Mouse (Mus musculus) CH12.LX (cell line): Measurements from ENCODE around the gene Hist1h4d.

Source experiments
- CTCF ChIP-seq, 2 experiments: IDR thresholded peaks in 1 of 2; conservative IDR thresholded peaks in 1 of 2; 2 replicates each; pipeline ENCODE4 v1.5.1; 2011 to 2012; ENCODE audit warnings: low read depth in 2 of 2, low read length in 2 of 2, improper control_type of control experiment in 1 of 2, inconsistent platforms in 1 of 2, mild to moderate bottlenecking in 1 of 2, moderate library complexity in 1 of 2
- ETS1 ChIP-seq: conservative IDR thresholded peaks from 2 replicates; pipeline ENCODE4 v1.6.1; 2012; ENCODE audit warnings: low read depth, mild to moderate bottlenecking, inconsistent platforms, low read length, improper control_type of control experiment, moderate library complexity
- GABPA ChIP-seq: IDR thresholded peaks from 2 replicates; pipeline ENCODE4 v1.6.1; 2012; ENCODE audit warnings: low read depth, low read length, improper control_type of control experiment, inconsistent platforms; ENCODE audit not compliant: insufficient replicate concordance
- JUND ChIP-seq: conservative IDR thresholded peaks from 2 replicates; pipeline ENCODE4 v1.6.1; 2011; ENCODE audit warnings: low read depth, low read length, improper control_type of control experiment
- MAX ChIP-seq: IDR thresholded peaks from 2 replicates; pipeline ENCODE4 v1.6.1; 2011; ENCODE audit warnings: low read length, improper control_type of control experiment
- ZNF384 ChIP-seq: IDR thresholded peaks from 2 replicates; pipeline ENCODE4 v1.6.1; 2012; ENCODE audit warnings: low read depth, low read length, improper control_type of control experiment, inconsistent platforms

GRCm38 (mm10) chr13:23609844-23610243 is 28.4 kb downstream of the Hist1h4d start:
- TF ChIP-seq MAX (no peak), ZNF384 (no peak), CTCF (conservative IDR thresholded peaks at IDR 0.05 in 1 of 2, IDR thresholded peaks at IDR 0.05 in 1 of 2; ENCODE audit: low read depth in 2 of 2, low read length in 2 of 2) (no peak), JUND (no peak), ETS1 (no peak), GABPA (no peak)
